In the genomic region with DNA sequence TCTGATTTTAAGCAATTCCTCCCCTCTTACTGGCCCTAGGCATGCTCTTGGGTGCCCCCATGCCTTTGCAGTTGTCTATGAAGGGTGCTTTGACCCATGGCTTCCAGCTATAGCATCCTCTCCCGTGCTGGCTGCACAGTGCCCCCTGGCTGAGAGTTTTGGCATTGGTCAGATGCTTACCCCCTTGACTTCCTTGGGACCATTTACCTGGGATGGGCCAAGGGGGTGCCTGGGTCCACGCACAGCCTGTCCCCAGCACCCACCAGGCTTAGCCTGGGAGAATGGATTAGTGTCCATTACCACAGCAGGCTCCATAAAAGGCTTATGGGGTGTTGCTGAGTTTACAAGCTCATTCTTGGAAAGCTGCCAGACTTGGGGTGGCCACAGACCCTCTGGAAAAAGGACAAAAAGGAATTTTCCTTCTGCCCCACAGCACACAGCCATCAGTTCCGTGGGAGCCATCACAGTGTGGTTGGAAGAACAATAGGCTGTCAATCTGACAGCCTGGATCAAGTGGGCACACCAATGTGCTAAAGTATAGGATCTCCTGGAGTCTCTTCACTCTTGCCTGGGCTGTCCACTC, we compare ENCODE assay signal across 12 mouse cellular contexts. TPM values are rescaled to one million over a fixed set of nuclear protein-coding genes. Genes with fewer than 3 reads are reported as not detected.
DNase-seq lines count a peak whose midpoint lies in the region; ATAC-seq lines count a peak whose summit lies in the region.
"Had no signal": no experiment of that assay in that cellular context is flagged by ENCODE, and none has a peak within 500 bp of the region (broad histone marks: within the 10 kb centered on the region; RNA-seq: fewer than 3 reads in every experiment).

No protein-coding gene starts in this region.

- no peaks in the 10 kb centered on the region for H3K27me3 ChIP-seq in midbrain, embryonic 13.5 days
- H3K27me3 ChIP-seq in midbrain, embryonic 11.5 days (ENCODE audit: control insufficient read depth, insufficient read depth, low read length): no peaks in the 10 kb centered on the region
- no peaks in the 10 kb centered on the region for H3K27me3 ChIP-seq in limb, embryonic 11.5 days (ENCODE audit: control insufficient read depth, insufficient read depth, low read length)
- H3K27me3 ChIP-seq: neural tube, embryonic 15.5 days had no signal

- DNase-seq in cerebellum, postnatal 10 days: peak; percentile 35 to 45
- DNase-seq in cerebellum, postnatal 36 days: no peak
- no peak for DNase-seq in midbrain, embryonic 11.5 days (ENCODE audit: low spot score, missing footprints)
- peak; percentile 58 for DNase-seq in limb, embryonic 11.5 days (ENCODE audit: low spot score)
- peak; percentile 59 for DNase-seq in thymus, postnatal 4 days
- DNase-seq in adrenal gland, adult 18-20 months (ENCODE audit: low spot score in 2 of 2): no peak
- no peak for DNase-seq in heart, postnatal 4 days
- DNase-seq: layer of hippocampus, postnatal 36 days had no signal

- 47% methylated on average over 3 of the region's 3 CpGs for WGBS in midbrain, embryonic 13.5 days
- 62% methylated on average over 3 of the region's 3 CpGs for WGBS in midbrain, embryonic 11.5 days
- 45% methylated on average over 3 of the region's 3 CpGs for WGBS in limb, embryonic 11.5 days

- no peaks in the 10 kb centered on the region for H3K36me3 ChIP-seq in midbrain, embryonic 13.5 days
- no peaks in the 10 kb centered on the region for H3K36me3 ChIP-seq in midbrain, embryonic 11.5 days (ENCODE audit: control insufficient read depth, insufficient read depth, low read length)
- H3K36me3 ChIP-seq in limb, embryonic 11.5 days (ENCODE audit: control insufficient read depth, insufficient read depth, low read length): no peaks in the 10 kb centered on the region
- H3K36me3 ChIP-seq: neural tube, embryonic 15.5 days had no signal

- H3K9me3 ChIP-seq in midbrain, embryonic 13.5 days: no peaks in the 10 kb centered on the region
- H3K9me3 ChIP-seq in midbrain, embryonic 11.5 days (ENCODE audit: control insufficient read depth, low read length): no peaks in the 10 kb centered on the region
- no peaks in the 10 kb centered on the region for H3K9me3 ChIP-seq in limb, embryonic 11.5 days (ENCODE audit: control insufficient read depth, low read length)
- H3K9me3 ChIP-seq: neural tube, embryonic 15.5 days had no signal

- H3K27ac ChIP-seq in midbrain, embryonic 13.5 days: no peak overlapping the region
- H3K27ac ChIP-seq in midbrain, embryonic 11.5 days (ENCODE audit: low read depth, low read length): no peak overlapping the region
- H3K27ac ChIP-seq in limb, embryonic 11.5 days (replicated peaks; ENCODE audit: low read depth, low read length): 0 out of 2 replicates have a peak overlapping the region, but pooled peaks have one; percentile 18
- H3K27ac ChIP-seq: neural tube, embryonic 15.5 days had no signal

- peaks cover 18% of the 10 kb centered on the region for H3K4me1 ChIP-seq in midbrain, embryonic 13.5 days (replicated peaks)
- peaks cover 5% of the 10 kb centered on the region; the same call in 1 of the 2 replicates for H3K4me1 ChIP-seq in midbrain, embryonic 11.5 days (ENCODE audit: control insufficient read depth, insufficient read depth, low read length)
- peaks cover 15% of the 10 kb centered on the region for H3K4me1 ChIP-seq in limb, embryonic 11.5 days (ENCODE audit: control insufficient read depth, insufficient read depth, low read length)

- no peak overlapping the region for H3K4me2 ChIP-seq in midbrain, embryonic 13.5 days (replicated peaks)
- H3K4me2 ChIP-seq in midbrain, embryonic 11.5 days: no peak overlapping the region
- no peak overlapping the region for H3K4me2 ChIP-seq in limb, embryonic 11.5 days (ENCODE audit: low read depth, severe bottlenecking)
- H3K4me2 ChIP-seq: neural tube, embryonic 15.5 days had no signal

- ATAC-seq in midbrain, embryonic 13.5 days: peak; percentile 45; the same call in 1 of the 2 replicates
- no peak; the same call in 1 of the 2 replicates for ATAC-seq in midbrain, embryonic 11.5 days (ENCODE audit: low FRiP score)
- peak; percentile 67 for ATAC-seq in limb, embryonic 11.5 days (ENCODE audit: insufficient number of reproducible peaks, low FRiP score, low TSS enrichment, low read depth)

- no peak overlapping the region for H3K4me3 ChIP-seq in midbrain, embryonic 13.5 days (replicated peaks)
- H3K4me3 ChIP-seq in midbrain, embryonic 11.5 days (ENCODE audit: low read depth, low read length): no peak overlapping the region
- no peak overlapping the region for H3K4me3 ChIP-seq in limb, embryonic 11.5 days (ENCODE audit: low read depth, low read length)
- H3K4me3 ChIP-seq: neural tube, embryonic 15.5 days had no signal

- no peak overlapping the region for H3K9ac ChIP-seq in midbrain, embryonic 13.5 days (replicated peaks)
- H3K9ac ChIP-seq in midbrain, embryonic 11.5 days (ENCODE audit: low read length): no peak overlapping the region
- no peak overlapping the region for H3K9ac ChIP-seq in limb, embryonic 11.5 days (ENCODE audit: low read length)
- H3K9ac ChIP-seq: neural tube, embryonic 15.5 days had no signal

RNA-seq across cellular contexts. Expression of gene Gm10803, which starts 22.9 kb away (rescaled TPM):
- not detected in 2 replicates for polyA plus RNA-seq in midbrain, embryonic 13.5 days (2015; fragmentation: Nextera tagmentation; extraction: Ambion mirVana)
- not detected in 2 replicates for polyA plus RNA-seq in midbrain, embryonic 11.5 days (2014; fragmentation: Nextera tagmentation; extraction: Ambion mirVana)
- not detected in 2 replicates for polyA plus RNA-seq in limb, embryonic 11.5 days (2014; fragmentation: Nextera tagmentation; extraction: Ambion mirVana)
- not detected for total RNA-seq in adrenal gland, adult 18-20 months (2021)
- total RNA-seq in heart, postnatal 4 days (2021): not detected
- total RNA-seq: gastrocnemius, adult 8-10 months; layer of hippocampus, postnatal 36 days had no signal
- polyA plus RNA-seq: C2C12; neural tube, embryonic 15.5 days had no signal

Comparison
In these comparisons a context has a peak if more than half of its experiments do, and no peak if none do; other contexts are left out.
1. DNase-seq: peak in cerebellum, postnatal 10 days (2 of 2), limb, embryonic 11.5 days (single experiment) and thymus, postnatal 4 days (single experiment); none in cerebellum, postnatal 36 days (0 of 2), midbrain, embryonic 11.5 days (single experiment), adrenal gland, adult 18-20 months (0 of 2) and heart, postnatal 4 days (single experiment).